Mouse (Mus musculus): ENCODE measurements around the gene Ddx54.

- TF ChIP-seq CTCF (IDR thresholded peaks at IDR 0.05; ENCODE audit: low read depth), result no peak
- no peak for TF ChIP-seq EP300 (optimal IDR thresholded peaks at IDR 0.05)
Measured at GRCm38 (mm10) chr5:120634131-120634530, 21.6 kb downstream of the Ddx54 start, which contains the start of gene Cfap73.
